Mouse (Mus musculus) heart, postnatal 0 days (tissue): Measurements from ENCODE around the gene Fam161a.

Experiments used
- CTCF ChIP-seq: IDR thresholded peaks from 2 replicates; pipeline ENCODE4 v1.5.1; 2016; ENCODE audit warnings: antibody characterized with exemption, control low read depth, low read depth
- EP300 ChIP-seq: IDR thresholded peaks from 2 replicates; pipeline ENCODE4 v1.6.1; 2016; ENCODE audit warnings: antibody characterized with exemption, low read depth

- TF ChIP-seq CTCF = no peak
- TF ChIP-seq EP300 = no peak
Observed at GRCm38 (mm10) chr11:22998308-22998707, 9.0 kb upstream of the Fam161a start.
